Mouse (Mus musculus) MEL (cell line): ENCODE data around the gene Rep15. TPM values are rescaled to one million over a fixed set of nuclear protein-coding genes. Genes with fewer than 3 reads are reported as not detected.

Source experiments
- DNase-seq: peaks from one replicate; pipeline ENCODE4 v3.0.0; 2011; ENCODE audit warnings: low read depth, low spot score
- H3K27ac ChIP-seq: 2 replicates; pipeline ENCODE4 v1.5.1; 2012; ENCODE audit warnings: low read depth, mild to moderate bottlenecking, control low read depth, low read length, moderate library complexity; ENCODE audit not compliant: control insufficient read depth
- H3K27me3 ChIP-seq, 2 experiments: fragments of 150-350 bp in 1 of 2; sonication (generic) in 1 of 2; 2 replicates each; pipeline ENCODE4 v1.6.1; 2012; ENCODE audit warnings: low read length in 2 of 2, mild to moderate bottlenecking in 2 of 2, improper control_type of control experiment in 1 of 2, moderate library complexity in 1 of 2; ENCODE audit not compliant: insufficient read depth in 2 of 2, control insufficient read depth in 1 of 2
- H3K36me3 ChIP-seq, 2 experiments: 2 replicates each; pipeline ENCODE4 v1.6.1; 2012 to 2014; ENCODE audit warnings: low read length in 2 of 2, improper control_type of control experiment in 1 of 2, inconsistent platforms in 1 of 2, mild to moderate bottlenecking in 1 of 2; ENCODE audit not compliant: insufficient read depth in 2 of 2, control insufficient read depth in 1 of 2
- H3K4me1 ChIP-seq, 2 experiments: fragments of 150-350 bp in 1 of 2; sonication (generic) in 1 of 2; 2 replicates each; pipeline ENCODE4 v1.6.1; 2012; ENCODE audit warnings: low read length in 2 of 2, improper control_type of control experiment in 1 of 2, mild to moderate bottlenecking in 1 of 2; ENCODE audit not compliant: insufficient read depth in 2 of 2, control insufficient read depth in 1 of 2
- H3K4me3 ChIP-seq, 2 experiments: fragments of 150-350 bp in 1 of 2; sonication (generic) in 1 of 2; 2 replicates each; pipeline ENCODE4 v1.5.1; 2012; ENCODE audit warnings: low read depth in 2 of 2, low read length in 2 of 2, mild to moderate bottlenecking in 2 of 2, moderate library complexity in 2 of 2, control low read depth in 1 of 2, improper control_type of control experiment in 1 of 2; ENCODE audit not compliant: control insufficient read depth in 1 of 2, insufficient read depth in 1 of 2
- H3K79me2 ChIP-seq: 2 replicates; pipeline ENCODE4 v1.6.1; 2012; ENCODE audit warnings: mild to moderate bottlenecking, low read length, moderate library complexity; ENCODE audit not compliant: control insufficient read depth, poor library complexity, insufficient read depth
- H3K9ac ChIP-seq: 2 replicates; pipeline ENCODE4 v1.6.1; 2012; ENCODE audit warnings: low read depth, mild to moderate bottlenecking, control low read depth, low read length, moderate library complexity; ENCODE audit not compliant: control insufficient read depth, poor library complexity, severe bottlenecking
- H3K9me3 ChIP-seq: fragments of 150-350 bp; sonication (generic); replicated peaks from 2 replicates; pipeline ENCODE4 v1.6.1; 2012; ENCODE audit warnings: mild to moderate bottlenecking, low read length, improper control_type of control experiment, moderate library complexity; ENCODE audit not compliant: insufficient read depth
- CTCF ChIP-seq, 3 experiments: IDR thresholded peaks in 2 of 3; conservative IDR thresholded peaks in 1 of 3; 2 replicates each; pipeline ENCODE4 v1.5.1; 2011 to 2012; ENCODE audit warnings: low read length in 3 of 3, low read depth in 2 of 3, mild to moderate bottlenecking in 2 of 3, improper control_type of control experiment in 1 of 3, inconsistent platforms in 1 of 3, mixed read lengths in 1 of 3, moderate library complexity in 1 of 3; ENCODE audit not compliant: control insufficient read depth in 1 of 3, insufficient read depth in 1 of 3, poor library complexity in 1 of 3, severe bottlenecking in 1 of 3
- E2F4 ChIP-seq: IDR thresholded peaks from 2 replicates; pipeline ENCODE4 v1.6.1; 2011; ENCODE audit warnings: low read depth, low read length, improper control_type of control experiment, borderline replicate concordance
- EP300 ChIP-seq, 2 experiments: IDR thresholded peaks; 2 replicates each; pipeline ENCODE4 v1.6.1; 2011; ENCODE audit warnings: improper control_type of control experiment in 2 of 2, low read length in 2 of 2, low read depth in 1 of 2, mild to moderate bottlenecking in 1 of 2
- ETS1 ChIP-seq: IDR thresholded peaks from 2 replicates; pipeline ENCODE4 v1.6.1; 2012; ENCODE audit warnings: low read depth, mild to moderate bottlenecking, inconsistent platforms, low read length, improper control_type of control experiment, moderate library complexity
- GATA1 ChIP-seq: IDR thresholded peaks from 2 replicates; pipeline ENCODE4 v1.6.1; 2011; ENCODE audit warnings: low read depth, low read length, improper control_type of control experiment
- HCFC1 ChIP-seq: IDR thresholded peaks from 2 replicates; pipeline ENCODE4 v1.6.1; 2012; ENCODE audit warnings: low read depth, mild to moderate bottlenecking, inconsistent platforms, low read length, improper control_type of control experiment, moderate library complexity
- KAT2A ChIP-seq: conservative IDR thresholded peaks from 2 replicates; pipeline ENCODE4 v1.6.1; 2012; ENCODE audit warnings: low read depth, low read length, improper control_type of control experiment, inconsistent platforms
- MAFK ChIP-seq: IDR thresholded peaks from 2 replicates; pipeline ENCODE4 v1.6.1; 2011; ENCODE audit warnings: low read depth, mild to moderate bottlenecking, low read length, improper control_type of control experiment, borderline replicate concordance
- MAX ChIP-seq: IDR thresholded peaks from 2 replicates; pipeline ENCODE4 v1.6.1; 2011; ENCODE audit warnings: low read length, improper control_type of control experiment
- MAZ ChIP-seq: IDR thresholded peaks from 2 replicates; pipeline ENCODE4 v1.6.1; 2012; ENCODE audit warnings: low read depth, mild to moderate bottlenecking, inconsistent platforms, low read length, improper control_type of control experiment
- MXI1 ChIP-seq: IDR thresholded peaks from 2 replicates; pipeline ENCODE4 v1.6.1; 2011; ENCODE audit warnings: mild to moderate bottlenecking, low read depth, low read length, improper control_type of control experiment
- MYB ChIP-seq: IDR thresholded peaks from 2 replicates; pipeline ENCODE4 v1.6.1; 2011; ENCODE audit warnings: mild to moderate bottlenecking, low read depth, low read length, improper control_type of control experiment
- MYC ChIP-seq: IDR thresholded peaks from 2 replicates; pipeline ENCODE4 v1.6.1; 2011; ENCODE audit warnings: low read depth, mild to moderate bottlenecking, low read length, improper control_type of control experiment, moderate library complexity
- NRF1 ChIP-seq: IDR thresholded peaks from 2 replicates; pipeline ENCODE4 v1.6.1; 2014; ENCODE audit warnings: low read depth, mild to moderate bottlenecking, inconsistent platforms, low read length, improper control_type of control experiment, moderate library complexity; ENCODE audit not compliant: poor library complexity, insufficient read depth, severe bottlenecking
- POLR2A ChIP-seq, 2 experiments: IDR thresholded peaks; 2 replicates each; pipeline ENCODE4 v1.6.1; 2011 to 2012; ENCODE audit warnings: low read length in 2 of 2, mild to moderate bottlenecking in 2 of 2, control low read depth in 1 of 2, improper control_type of control experiment in 1 of 2, low read depth in 1 of 2, moderate library complexity in 1 of 2; ENCODE audit not compliant: control insufficient read depth in 1 of 2, insufficient read depth in 1 of 2, poor library complexity in 1 of 2
- POLR2AphosphoS2 ChIP-seq: IDR thresholded peaks from 2 replicates; pipeline ENCODE4 v1.6.1; 2011; ENCODE audit warnings: low read length, improper control_type of control experiment
- POLR2AphosphoS5 ChIP-seq: IDR thresholded peaks from 2 replicates; pipeline ENCODE4 v1.6.1; 2012; ENCODE audit warnings: low read depth, borderline replicate concordance, mild to moderate bottlenecking, inconsistent platforms, low read length, moderate library complexity, mixed read lengths
- RAD21 ChIP-seq: IDR thresholded peaks from 2 replicates; pipeline ENCODE4 v1.6.1; 2011; ENCODE audit warnings: mild to moderate bottlenecking, low read depth, low read length, improper control_type of control experiment
- SIN3A ChIP-seq: IDR thresholded peaks from 2 replicates; pipeline ENCODE4 v1.6.1; 2012; ENCODE audit warnings: low read length, improper control_type of control experiment, inconsistent platforms
- SMC3 ChIP-seq: IDR thresholded peaks from 2 replicates; pipeline ENCODE4 v1.6.1; 2011; ENCODE audit warnings: low read depth, low read length, improper control_type of control experiment
- TAL1 ChIP-seq: IDR thresholded peaks from 2 replicates; pipeline ENCODE4 v1.6.1; 2012; ENCODE audit warnings: mild to moderate bottlenecking, inconsistent platforms, low read length, moderate library complexity, mixed read lengths
- UBTF ChIP-seq: IDR thresholded peaks from 2 replicates; pipeline ENCODE4 v1.6.1; 2012; ENCODE audit warnings: low read depth, mild to moderate bottlenecking, inconsistent platforms, low read length, improper control_type of control experiment, moderate library complexity, borderline replicate concordance; ENCODE audit not compliant: insufficient read depth
- USF1 ChIP-seq: IDR thresholded peaks from 2 replicates; pipeline ENCODE4 v1.6.1; 2014; ENCODE audit warnings: low read depth, mild to moderate bottlenecking, inconsistent platforms, low read length, improper control_type of control experiment, moderate library complexity
- ZC3H11A ChIP-seq: IDR thresholded peaks from 2 replicates; pipeline ENCODE4 v1.6.1; 2012; ENCODE audit warnings: low read depth, mild to moderate bottlenecking, inconsistent platforms, low read length, improper control_type of control experiment
- ZKSCAN1 ChIP-seq: IDR thresholded peaks from 2 replicates; pipeline ENCODE4 v1.6.1; 2012; ENCODE audit warnings: low read depth, mild to moderate bottlenecking, inconsistent platforms, low read length, improper control_type of control experiment, moderate library complexity
- ZMIZ1 ChIP-seq: IDR thresholded peaks from 2 replicates; pipeline ENCODE4 v1.6.1; 2012; ENCODE audit warnings: low read depth, mild to moderate bottlenecking, inconsistent platforms, low read length, improper control_type of control experiment, moderate library complexity
- ZNF384 ChIP-seq: IDR thresholded peaks from 2 replicates; pipeline ENCODE4 v1.6.1; 2012; ENCODE audit warnings: low read depth, mild to moderate bottlenecking, inconsistent platforms, low read length, improper control_type of control experiment
- polyA plus RNA-seq, 2 experiments: library from polyadenylated mRNA; stranded (reverse) in 1 of 2; unstranded in 1 of 2; fragments of >175 nt in 1 of 2; fragments of >200 nt in 1 of 2; gene quantifications; 2 replicates each; pipeline versions ENCODE4 v1.2.1 to v1.2.4; 2012; ENCODE audit warnings: low replicate concordance in 2 of 2, low read depth in 1 of 2; ENCODE audit not compliant: insufficient read length in 2 of 2, insufficient read depth in 1 of 2, missing spikeins in 1 of 2
- total RNA-seq: library from RNA; depleted of rRNA; stranded (reverse); fragments of 300-350 nt; gene quantifications from 2 replicates; pipeline ENCODE4 v1.2.3, GENCODE M21; 2012

Rep15 gene
- total and polyA plus RNA-seq, 3 experiments, result 0.31 to 0.43 TPM; not detected in 1

- no peak for TF ChIP-seq POLR2AphosphoS2
- no peak for TF ChIP-seq MYC
- no peak for TF ChIP-seq ZMIZ1
- no peak for TF ChIP-seq EP300 (IDR thresholded peaks at IDR 0.05; ENCODE audit: low read depth in 1 of 2, low read length in 2 of 2)
- TF ChIP-seq E2F4, result no peak
- no peak for TF ChIP-seq MAFK
- TF ChIP-seq ETS1, result no peak
- no peak for TF ChIP-seq GATA1
- Histone ChIP-seq H3K79me2 (no peaks in the 10 kb centered on the region), H3K27me3 (no peaks in the 10 kb centered on the region), H3K27ac (no peak overlapping the region), H3K4me1 (no peaks in the 10 kb centered on the region), H3K9ac (no peak overlapping the region), H3K4me3 (no peak overlapping the region), H3K9me3 (no peaks in the 10 kb centered on the region), H3K36me3 (peaks cover 0 to 7% of the 10 kb centered on the region in 2 experiments; a peak in 2 of 4 replicates)
- DNase-seq, result no peak
Observed at GRCm38 (mm10) chr6:147062694-147063093, 30.3 kb downstream of the Rep15 start.

DNA sequence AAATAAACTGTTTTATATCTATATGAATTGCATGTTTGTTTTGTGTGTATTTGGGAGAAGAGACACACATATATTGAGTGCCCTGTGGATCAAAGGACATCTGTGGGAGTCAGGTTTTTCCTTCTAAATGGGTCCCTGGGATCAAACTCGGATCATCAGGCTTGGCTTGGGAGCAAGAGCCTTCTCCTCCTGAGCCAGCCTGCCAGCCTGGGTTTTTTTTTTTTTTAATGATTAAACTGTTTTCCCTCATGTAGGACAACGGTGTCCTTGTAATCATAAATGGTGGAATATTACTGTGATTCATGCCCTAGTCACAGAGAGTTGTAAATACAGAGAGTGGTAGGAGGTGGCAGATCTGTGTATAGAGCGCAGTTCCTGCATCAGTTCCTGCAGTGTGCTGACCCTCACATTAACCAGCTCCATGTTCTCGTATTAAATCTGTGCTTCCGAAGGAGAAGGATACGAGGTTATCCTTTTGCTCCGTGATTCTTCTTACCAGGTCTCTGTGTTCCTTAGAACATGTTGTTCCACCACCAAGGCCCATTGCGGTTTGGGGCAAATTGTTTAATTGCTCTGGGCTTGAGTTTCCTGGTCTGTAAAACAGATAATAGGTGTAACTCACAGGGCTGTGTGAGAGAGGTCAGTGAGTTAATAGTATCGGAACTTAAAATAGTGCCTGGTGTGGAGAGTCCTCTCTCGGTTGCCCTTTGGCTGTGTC is 32.0 kb downstream of the Rep15 start:
- Histone ChIP-seq H3K27me3 (no peaks in the 10 kb centered on the region), H3K27ac (no peak overlapping the region), H3K9ac (no peak overlapping the region), H3K4me3 (no peak overlapping the region)
- TF ChIP-seq TAL1 (no peak), ZKSCAN1 (no peak), POLR2AphosphoS2 (no peak), NRF1 (no peak), HCFC1 (no peak), MAX (no peak), KAT2A (no peak)
- TF ChIP-seq, all 39 proteins: peak for 0
- Histone ChIP-seq H3K79me2 (no peaks in the 10 kb centered on the region), H3K4me1 (no peaks in the 10 kb centered on the region), H3K9me3 (no peaks in the 10 kb centered on the region), H3K36me3 (peaks cover 0 to 7% of the 10 kb centered on the region in 2 experiments; a peak in 2 of 4 replicates)
- DNase-seq, result no peak

GRCm38 (mm10) chr6:147064944-147065261 is 32.5 kb downstream of the Rep15 start:
- Histone ChIP-seq H3K36me3 (peaks cover 0 to 7% of the 10 kb centered on the region in 2 experiments; a peak in 2 of 4 replicates), H3K9ac (no peak overlapping the region), H3K9me3 (no peaks in the 10 kb centered on the region), H3K4me3 (no peak overlapping the region), H3K79me2 (no peaks in the 10 kb centered on the region), H3K27me3 (no peaks in the 10 kb centered on the region), H3K4me1 (no peaks in the 10 kb centered on the region), H3K27ac (no peak overlapping the region)
- DNase-seq, result no peak
- TF ChIP-seq POLR2A (IDR thresholded peaks at IDR 0.05; ENCODE audit: control insufficient read depth in 1 of 2, insufficient read depth in 1 of 2, low read depth in 1 of 2, low read length in 2 of 2, poor library complexity in 1 of 2) (no peak), CTCF (IDR thresholded peaks at IDR 0.05 in 2 of 3, conservative IDR thresholded peaks at IDR 0.05 in 1 of 3; ENCODE audit: control insufficient read depth in 1 of 3, insufficient read depth in 1 of 3, low read depth in 2 of 3, low read length in 3 of 3, poor library complexity in 1 of 3, severe bottlenecking in 1 of 3) (no peak), MYB (no peak), ZNF384 (no peak), MAZ (no peak), USF1 (no peak), SIN3A (no peak), RAD21 (no peak), UBTF (no peak), ZC3H11A (no peak), POLR2AphosphoS2 (no peak), SMC3 (no peak), POLR2AphosphoS5 (no peak), MYC (no peak), MAX (no peak), MXI1 (no peak)
